Mouse (Mus musculus): ENCODE results near the gene Ngf.

The Ngf gene

GRCm38 (mm10) chr3:102469713-102470448, at the start of gene Ngf:
Ngf (plus strand) TSS chr3:102469919.
- DNase-seq = no peak

- DNase-seq = no peak
Measured at GRCm38 (mm10) chr3:102445567-102445966, 24.2 kb upstream of the Ngf start.

- DNase-seq = no peak
Measured at GRCm38 (mm10) chr3:102446691-102447090, 23.0 kb upstream of the Ngf start.

GRCm38 (mm10) chr3:102454566-102454965, 15.2 kb upstream of the Ngf start:
- DNase-seq = no peak

DNA sequence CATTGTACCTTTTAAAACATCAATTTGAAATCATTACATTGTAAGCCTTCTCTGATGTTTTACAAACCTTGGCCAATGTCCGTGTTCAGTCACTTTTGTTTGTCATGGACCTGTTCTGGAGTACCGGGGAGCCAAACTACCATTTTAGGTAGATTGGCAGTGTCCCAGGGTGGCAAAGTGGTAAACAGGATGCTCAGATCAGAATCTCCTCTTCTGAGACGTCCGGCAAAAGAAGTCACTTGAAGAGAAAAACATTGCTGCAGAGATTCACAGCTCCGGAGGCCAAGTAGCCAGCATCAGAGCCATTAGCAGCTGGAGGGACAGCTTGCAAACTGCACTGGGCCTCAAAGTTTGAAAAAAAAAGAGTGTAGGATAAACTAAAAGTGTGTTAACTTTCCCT, 9.2 kb upstream of the Ngf start:
- DNase-seq = no peak

DNA sequence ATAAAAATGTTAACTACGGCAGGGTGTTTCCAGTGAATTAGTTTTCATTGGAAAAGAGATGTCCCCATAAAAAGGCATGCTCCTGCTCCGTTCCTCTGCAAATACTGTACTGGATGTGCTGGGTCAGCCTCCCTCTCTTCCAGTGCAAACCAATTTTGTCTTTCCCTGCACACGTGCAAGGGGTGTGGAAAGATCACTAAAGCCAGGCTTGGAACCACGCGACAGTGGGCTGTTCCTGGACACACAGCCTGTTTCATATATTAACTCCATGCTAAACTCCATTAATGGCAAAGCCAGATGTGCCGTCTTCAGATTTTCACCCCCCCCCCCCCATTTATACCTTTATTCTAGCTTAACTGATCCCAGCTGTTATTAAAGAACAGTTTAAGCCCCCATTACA, 8.7 kb upstream of the Ngf start:
- DNase-seq = no peak

GRCm38 (mm10) chr3:102462703-102463336, 6.9 kb upstream of the Ngf start:
- no peak for DNase-seq

DNA sequence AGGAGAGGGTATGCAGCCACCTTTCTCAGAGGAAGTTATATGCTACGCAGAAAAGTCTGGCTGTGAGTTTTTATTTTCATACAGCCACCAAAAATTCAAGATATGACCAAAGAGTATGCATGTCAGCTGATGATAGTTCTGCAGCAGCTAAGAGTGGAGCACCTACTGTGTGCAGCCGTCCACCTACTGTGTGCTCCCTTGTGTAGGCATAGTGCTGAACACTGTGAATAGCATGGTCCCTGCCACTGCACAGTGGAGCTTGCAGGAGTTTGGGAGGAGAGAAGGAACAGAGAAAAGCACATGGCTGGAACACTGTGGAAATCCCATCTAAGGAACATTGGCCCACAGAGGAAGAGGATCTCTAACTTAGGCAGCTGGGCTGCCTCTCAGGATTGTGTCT, 6.4 kb upstream of the Ngf start:
- no peak for DNase-seq

GRCm38 (mm10) chr3:102466587-102466986, 3.1 kb upstream of the Ngf start:
- peak; percentile 4 for DNase-seq

DNA sequence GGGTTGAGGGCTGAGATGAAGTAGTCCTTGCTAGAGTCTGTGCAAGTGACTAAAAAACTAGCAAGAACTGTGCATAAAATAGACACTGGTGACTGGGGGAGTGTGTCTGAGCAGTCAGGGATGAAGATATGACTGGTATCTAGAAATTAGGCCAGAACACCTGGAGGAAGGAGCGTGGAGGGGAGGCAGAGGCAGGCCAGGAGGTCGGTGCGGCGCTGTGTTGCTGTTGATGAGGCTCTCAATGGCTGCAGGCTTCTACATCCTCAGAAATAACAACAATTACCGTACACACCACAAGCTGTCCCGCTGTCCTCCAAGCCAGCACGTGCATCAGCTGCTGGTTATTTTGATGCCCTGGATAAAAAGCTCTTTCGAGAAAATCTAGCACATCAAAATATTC, 2.6 kb upstream of the Ngf start:
- no peak for DNase-seq

GRCm38 (mm10) chr3:102471251-102471650, 1.5 kb downstream of the Ngf start:
- DNase-seq = no peak

GRCm38 (mm10) chr3:102471799-102472198, 2.1 kb downstream of the Ngf start:
- no peak for DNase-seq

DNA sequence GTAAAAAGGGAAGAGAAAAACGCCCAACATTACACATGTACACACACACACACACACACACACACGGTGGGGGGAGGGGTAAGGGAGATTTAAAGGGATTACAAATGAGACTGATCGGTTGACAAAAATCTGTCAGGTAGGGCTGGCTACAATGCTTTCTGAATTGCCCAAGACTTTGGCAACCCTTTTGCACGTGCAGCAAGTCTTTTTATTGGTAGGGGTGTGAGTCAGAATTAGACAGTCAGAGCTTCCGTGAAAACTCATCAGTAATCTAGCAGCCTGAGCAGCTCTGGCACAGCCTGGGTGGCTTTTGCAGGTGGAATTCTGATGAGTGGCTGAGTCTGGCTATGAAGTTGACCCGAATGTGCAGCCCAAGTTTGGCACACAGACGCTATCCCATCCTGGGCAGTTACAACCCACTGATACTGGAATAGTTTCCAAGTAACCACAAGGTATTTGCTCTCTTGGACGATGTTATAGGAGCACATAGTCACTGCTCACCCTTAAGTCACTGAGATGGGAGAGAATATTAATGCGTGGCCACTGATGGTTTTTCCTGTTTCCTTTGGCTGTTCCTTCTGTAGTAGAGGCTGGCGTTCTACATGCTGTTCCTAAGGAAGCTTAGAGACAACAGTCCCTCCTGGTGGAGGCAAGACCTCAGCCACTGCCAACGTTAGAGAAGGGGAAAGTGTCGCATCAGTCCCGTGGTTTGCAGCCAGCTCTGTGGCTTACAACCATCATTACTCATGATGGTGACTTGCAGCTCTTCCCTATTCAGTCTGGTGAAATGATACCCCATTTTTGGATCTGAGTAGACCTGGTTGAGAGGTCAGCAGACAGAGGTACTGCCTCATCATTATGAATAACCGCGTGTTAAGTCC, 4.8 kb downstream of the Ngf start:
- DNase-seq = no peak

DNA sequence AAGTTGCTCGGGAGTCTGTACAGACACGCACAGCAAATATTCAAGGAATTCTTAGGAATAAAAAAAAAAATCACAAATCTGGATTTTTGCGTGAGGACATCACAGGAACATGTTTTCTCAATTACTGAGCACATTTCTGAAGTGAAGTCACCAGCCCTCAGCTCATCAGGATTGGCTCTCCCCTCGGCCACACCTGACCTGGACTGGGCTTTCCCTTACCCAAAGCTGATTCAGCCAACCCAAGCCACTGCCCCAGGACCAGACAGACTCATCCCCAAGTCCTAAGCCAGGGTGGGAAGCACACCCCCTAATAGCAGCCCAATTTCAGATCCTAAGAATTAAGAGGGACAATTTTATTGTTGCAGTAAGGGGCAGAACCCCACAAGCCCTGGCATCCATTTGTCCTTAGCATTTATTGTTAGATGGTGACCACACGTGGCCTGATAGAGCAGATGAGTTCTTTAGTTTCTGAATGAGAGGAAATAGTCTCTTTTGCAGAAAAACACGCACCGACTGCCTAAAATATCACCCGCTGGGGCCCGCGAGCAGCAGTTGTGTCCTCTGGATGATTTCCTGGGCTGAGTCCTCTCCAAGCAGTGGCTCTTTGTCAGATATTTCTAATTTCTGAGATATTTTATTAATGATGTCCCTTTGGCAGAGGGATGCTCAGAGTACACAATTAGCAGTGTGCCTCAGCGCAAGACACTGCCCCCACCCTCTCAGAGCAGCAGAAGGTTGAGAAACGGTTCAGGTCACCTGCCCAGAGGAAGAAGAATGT, 8.4 kb downstream of the Ngf start:
- DNase-seq = no peak

DNA sequence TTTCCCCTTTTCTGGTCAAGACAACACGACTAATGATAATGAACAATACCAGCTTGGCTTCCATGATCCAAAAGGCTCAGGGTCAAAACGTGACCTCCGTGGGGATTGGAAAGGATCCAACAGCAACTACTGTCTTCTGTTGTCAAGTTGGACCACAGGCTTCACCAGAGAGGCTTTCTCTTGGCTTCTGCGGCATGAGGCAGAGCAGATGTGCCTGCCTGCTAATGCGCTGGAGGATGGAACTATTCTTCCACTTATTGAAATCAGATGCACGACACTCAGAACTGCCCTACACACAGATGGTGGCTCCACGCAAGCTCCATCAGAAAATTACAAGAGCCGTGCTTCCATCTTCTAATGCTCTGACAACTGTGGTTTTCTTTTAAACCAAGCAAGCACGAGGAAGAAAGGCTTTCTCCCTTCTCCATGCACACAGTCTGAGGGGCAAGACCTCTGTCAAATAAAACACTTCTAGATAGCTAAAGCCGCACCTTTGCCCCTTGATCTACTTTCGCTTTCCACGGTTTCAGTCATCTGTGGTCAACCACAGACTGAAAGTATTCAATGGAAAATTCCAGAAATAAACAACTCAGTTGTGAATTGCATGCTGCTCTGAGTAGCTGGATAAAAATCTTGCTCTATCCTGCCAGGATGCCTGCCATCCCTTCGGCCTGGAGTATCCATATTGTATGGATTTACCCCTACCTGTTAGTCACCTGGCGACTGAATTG, 20.8 kb downstream of the Ngf start:
- DNase-seq = no peak

- DNase-seq = no peak
Measured at GRCm38 (mm10) chr3:102498113-102498512, 28.4 kb downstream of the Ngf start.

DNA sequence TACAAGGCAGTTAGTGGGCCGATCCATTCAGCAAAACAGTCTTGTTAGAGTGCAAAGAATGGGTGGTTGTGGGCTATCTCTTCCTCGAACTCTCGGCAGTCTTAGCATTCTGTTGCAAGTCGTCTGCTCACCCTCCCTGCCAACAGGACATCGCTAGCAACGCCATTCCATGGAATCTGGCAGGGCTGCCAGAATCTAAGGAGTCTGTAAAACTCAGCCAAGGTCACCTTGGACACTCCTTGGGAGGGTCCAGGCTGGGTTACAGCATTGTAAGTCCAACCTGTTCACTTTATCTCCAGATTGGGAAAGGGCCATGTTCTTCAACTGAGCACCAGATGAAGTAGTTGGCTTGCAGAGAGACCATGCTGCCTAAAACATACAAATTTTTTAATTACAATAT, 29.2 kb downstream of the Ngf start:
- no peak for DNase-seq

DNA sequence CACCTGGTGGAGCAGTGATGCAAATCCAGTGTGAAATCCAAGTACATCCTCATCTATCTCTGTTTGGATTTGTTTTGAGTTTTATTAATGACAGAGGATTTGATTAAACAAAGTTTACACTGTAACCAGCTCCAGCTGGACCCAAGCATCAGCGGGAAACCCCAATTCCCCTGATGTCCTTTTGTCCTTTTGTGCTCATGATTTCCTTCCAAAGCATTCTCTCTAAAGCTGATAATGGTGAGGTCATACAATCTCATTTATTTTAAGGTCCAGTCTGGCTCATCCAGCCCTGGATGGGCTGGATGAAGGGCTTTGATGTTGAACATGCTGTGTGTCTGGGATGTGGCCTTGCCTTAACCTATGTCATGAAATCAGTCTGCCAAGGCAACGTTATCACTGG, 30.3 kb downstream of the Ngf start:
- DNase-seq = no peak

DNA sequence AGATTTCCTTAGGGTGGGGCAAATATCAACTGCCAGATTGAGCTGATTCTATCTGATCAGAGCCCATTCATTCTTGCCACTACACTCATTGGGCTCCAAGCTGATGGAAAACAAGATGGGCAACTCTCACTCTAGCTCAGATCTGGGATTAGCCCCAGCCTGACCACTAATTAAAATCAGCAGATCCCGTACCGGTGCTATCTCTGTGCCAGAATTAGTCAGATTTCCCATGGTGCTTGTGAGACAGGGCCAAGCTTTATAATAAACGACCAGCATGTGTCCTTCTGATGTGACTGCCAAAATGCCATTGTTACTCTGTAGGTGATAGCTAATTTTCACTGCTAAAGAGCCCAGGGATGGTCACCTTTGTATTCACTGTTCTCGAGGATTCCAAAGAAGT, 31.5 kb downstream of the Ngf start:
- no peak for DNase-seq

DNA sequence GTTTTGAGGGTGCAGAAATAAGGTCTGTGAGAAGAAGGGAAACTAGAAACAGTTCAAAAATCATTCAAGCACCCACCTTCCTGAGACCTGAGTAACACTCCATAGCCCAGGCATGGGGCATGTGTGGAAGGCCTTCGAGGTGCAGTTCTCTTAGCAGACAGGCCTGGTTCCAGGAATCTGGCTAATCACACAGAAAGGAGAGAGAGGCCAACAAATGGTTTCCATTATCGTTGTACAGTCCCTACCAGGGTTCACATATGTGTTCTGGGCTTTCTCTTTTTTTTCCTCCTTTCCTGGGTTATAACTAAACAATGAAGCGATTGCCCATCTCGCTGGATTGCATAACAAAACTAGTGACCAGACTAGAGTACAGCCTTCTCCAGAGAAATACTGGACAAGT, 35.4 kb downstream of the Ngf start:
- no peak for DNase-seq

- DNase-seq = no peak
Measured at GRCm38 (mm10) chr3:102506061-102506460, 36.3 kb downstream of the Ngf start.

- DNase-seq = no peak
Measured at GRCm38 (mm10) chr3:102507666-102508260, 38.0 kb downstream of the Ngf start.
